Mouse (Mus musculus) olfactory bulb, adult 2 months (tissue): ENCODE results near the gene Pkn3.

Source experiments
- CTCF ChIP-seq: fragments of 200-500 bp; IDR thresholded peaks from 2 replicates; pipeline ENCODE4 v1.5.1; 2012; ENCODE audit warnings: low read depth, mild to moderate bottlenecking, low read length, moderate library complexity; ENCODE audit not compliant: insufficient read depth
- POLR2A ChIP-seq: fragments of 200-500 bp; IDR thresholded peaks from 2 replicates; pipeline ENCODE4 v1.6.1; 2012; ENCODE audit warnings: mild to moderate bottlenecking, low read depth, low read length, moderate library complexity; ENCODE audit not compliant: insufficient read depth

DNA sequence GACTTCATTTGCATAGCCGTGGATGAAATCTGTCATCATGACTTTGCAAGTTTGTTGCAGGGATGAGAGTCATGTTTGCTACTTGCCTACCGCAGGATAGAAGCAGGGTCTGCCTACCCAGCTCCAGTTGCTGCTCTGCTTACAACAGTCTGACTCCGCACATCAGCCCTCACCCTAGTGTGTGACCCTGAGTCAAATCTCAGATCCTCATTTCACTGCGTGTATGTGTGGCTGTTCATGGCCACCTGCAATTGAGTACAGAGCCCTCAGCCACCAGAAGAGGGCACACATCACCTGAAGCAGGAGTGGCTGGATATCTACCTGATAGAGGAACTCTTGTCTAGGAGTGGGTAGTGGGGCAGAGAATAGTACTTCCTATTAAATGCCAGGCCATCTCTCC is 9.8 kb downstream of the Pkn3 start:
- TF ChIP-seq CTCF (no peak), POLR2A (no peak)
